ENCODE assay signal across 16 mouse cellular contexts in genomic region chr9:28569776-28570175, GRCm38 (mm10).
DNase-seq lines count a peak whose midpoint lies in the region; ATAC-seq lines count a peak whose summit lies in the region.
"Had no signal": no experiment of that assay in that cellular context is flagged by ENCODE, and none has a peak within 500 bp of the region (broad histone marks: within the 10 kb centered on the region; RNA-seq: fewer than 3 reads in every experiment).

No protein-coding gene starts in this region.

- no peak for ATAC-seq in forebrain, embryonic 15.5 days (replicated peaks)
- ATAC-seq in forebrain, embryonic 16.5 days: no peak
- no peak; the same call in 1 of the 2 replicates for ATAC-seq in embryonic facial prominence, embryonic 13.5 days (ENCODE audit: insufficient number of reproducible peaks, insufficient read depth, low FRiP score, low TSS enrichment, low read depth)
- ATAC-seq: intestine, postnatal 0 days had no signal

- no peaks in the 10 kb centered on the region for H3K27me3 ChIP-seq in forebrain, embryonic 15.5 days
- H3K27me3 ChIP-seq in forebrain, embryonic 16.5 days (replicated peaks; ENCODE audit: control insufficient read depth, insufficient read depth, low read length): no peaks in the 10 kb centered on the region
- H3K27me3 ChIP-seq in embryonic facial prominence, embryonic 13.5 days: no peaks in the 10 kb centered on the region; the same call in 1 of the 2 replicates
- H3K27me3 ChIP-seq: forebrain, embryonic 13.5 days; hindbrain, embryonic 15.5 days; liver, embryonic 13.5 days; megakaryocyte, embryonic 14.5 days had no signal

- WGBS in forebrain, embryonic 15.5 days: 70% methylated on average over 2 of the region's 2 CpGs
- WGBS in forebrain, embryonic 16.5 days: 68% methylated on average over 2 of the region's 2 CpGs
- WGBS in embryonic facial prominence, embryonic 13.5 days: 15% methylated on average over 2 of the region's 2 CpGs

- H3K9ac ChIP-seq in forebrain, embryonic 15.5 days (replicated peaks): no peak overlapping the region
- no peak overlapping the region for H3K9ac ChIP-seq in forebrain, embryonic 16.5 days (replicated peaks; ENCODE audit: low read depth, low read length)
- H3K9ac ChIP-seq in embryonic facial prominence, embryonic 13.5 days: no peak overlapping the region
- H3K9ac ChIP-seq: forebrain, embryonic 13.5 days; hindbrain, embryonic 15.5 days; liver, embryonic 13.5 days had no signal

- no peaks in the 10 kb centered on the region for H3K9me3 ChIP-seq in forebrain, embryonic 15.5 days
- no peaks in the 10 kb centered on the region for H3K9me3 ChIP-seq in forebrain, embryonic 16.5 days (ENCODE audit: control insufficient read depth, low read length)
- no peaks in the 10 kb centered on the region for H3K9me3 ChIP-seq in embryonic facial prominence, embryonic 13.5 days
- H3K9me3 ChIP-seq: forebrain, embryonic 13.5 days; hindbrain, embryonic 15.5 days; liver, embryonic 13.5 days; megakaryocyte, embryonic 14.5 days had no signal

- H3K4me2 ChIP-seq in forebrain, embryonic 15.5 days (replicated peaks): no peak overlapping the region
- no peak overlapping the region for H3K4me2 ChIP-seq in forebrain, embryonic 16.5 days (ENCODE audit: low read length)
- H3K4me2 ChIP-seq in embryonic facial prominence, embryonic 13.5 days: no peak overlapping the region
- H3K4me2 ChIP-seq: forebrain, embryonic 13.5 days; hindbrain, embryonic 15.5 days; liver, embryonic 13.5 days had no signal

- DNase-seq in left cerebral cortex, adult 11 months (ENCODE audit: low spot score): peak; percentile 25
- no peak for DNase-seq in left cerebral cortex, postnatal 4 days
- peak; percentile 30 for DNase-seq in Muller cell, postnatal 12 days (ENCODE audit: inconsistent ontology term)
- no peak for DNase-seq in adrenal gland, adult (ENCODE audit: inconsistent age in 2 of 2, low spot score in 1 of 2)
- no peak for DNase-seq in thymus, adult 18-20 months
- DNase-seq: gastrocnemius, postnatal 10 days; heart, postnatal 10 days; liver, embryonic 13.5 days; lung, postnatal 10 days had no signal

- no peaks in the 10 kb centered on the region for H3K36me3 ChIP-seq in forebrain, embryonic 15.5 days
- no peaks in the 10 kb centered on the region for H3K36me3 ChIP-seq in forebrain, embryonic 16.5 days (ENCODE audit: control insufficient read depth, insufficient read depth)
- no peaks in the 10 kb centered on the region for H3K36me3 ChIP-seq in embryonic facial prominence, embryonic 13.5 days
- H3K36me3 ChIP-seq: hindbrain, embryonic 15.5 days; liver, embryonic 13.5 days had no signal

- 0 out of 2 replicates have a peak overlapping the region, but pooled peaks have one; percentile 22 for H3K27ac ChIP-seq in forebrain, embryonic 15.5 days (replicated peaks)
- no peak overlapping the region for H3K27ac ChIP-seq in forebrain, embryonic 16.5 days (ENCODE audit: low read length)
- peak overlapping the region; percentile 22; the same call in 1 of the 2 replicates for H3K27ac ChIP-seq in embryonic facial prominence, embryonic 13.5 days
- H3K27ac ChIP-seq: forebrain, embryonic 13.5 days; liver, embryonic 13.5 days had no signal

- peaks cover 10% of the 10 kb centered on the region for H3K4me1 ChIP-seq in forebrain, embryonic 15.5 days
- peaks cover 6% of the 10 kb centered on the region for H3K4me1 ChIP-seq in forebrain, embryonic 16.5 days (replicated peaks; ENCODE audit: control insufficient read depth, insufficient read depth, low read length)
- H3K4me1 ChIP-seq in embryonic facial prominence, embryonic 13.5 days: peaks cover 26% of the 10 kb centered on the region
- H3K4me1 ChIP-seq: liver, embryonic 13.5 days had no signal

- no peak overlapping the region for H3K4me3 ChIP-seq in forebrain, embryonic 15.5 days
- H3K4me3 ChIP-seq in forebrain, embryonic 16.5 days (replicated peaks; ENCODE audit: low read length): no peak overlapping the region
- no peak overlapping the region for H3K4me3 ChIP-seq in embryonic facial prominence, embryonic 13.5 days
- H3K4me3 ChIP-seq: forebrain, embryonic 13.5 days; hindbrain, embryonic 15.5 days; liver, embryonic 13.5 days had no signal

- intact Hi-C loops in left cerebral cortex, postnatal 4 days (cut with DNase I): no loop called here

Comparison
In these comparisons a context has a peak if more than half of its experiments do, and no peak if none do; other contexts are left out.
1. DNase-seq: peak in left cerebral cortex, adult 11 months (single experiment) and Muller cell, postnatal 12 days (single experiment); none in left cerebral cortex, postnatal 4 days (single experiment), adrenal gland, adult (0 of 2) and thymus, adult 18-20 months (0 of 2).